32 mouse cellular contexts compared by ENCODE assay signal in genomic region chr17:44364494-44364893, GRCm38 (mm10).
"Had no signal": no experiment of that assay in that cellular context is flagged by ENCODE, and none has a peak within 500 bp of the region (broad histone marks: within the 10 kb centered on the region; RNA-seq: fewer than 3 reads in every experiment).

No protein-coding gene starts in this region.

- H3K27ac ChIP-seq: limb, embryonic 10.5 days; limb, embryonic 12.5 days; limb, embryonic 13.5 days; limb, embryonic 15.5 days; liver, embryonic 12.5 days; liver, embryonic 13.5 days; liver, embryonic 14.5 days; liver, embryonic 15.5 days; lung, embryonic 15.5 days; macrophage; midbrain, embryonic 10.5 days; midbrain, embryonic 12.5 days; midbrain, embryonic 13.5 days; midbrain, embryonic 15.5 days; neural tube, embryonic 12.5 days had no signal

- ATAC-seq: liver, embryonic 12.5 days; liver, postnatal 0 days; lung, postnatal 0 days; midbrain, embryonic 13.5 days; midbrain, embryonic 15.5 days; midbrain, embryonic 16.5 days had no signal

- DNase-seq: left cerebral cortex, postnatal 4 days; liver; liver, embryonic 13.5 days; liver, postnatal 0 days; lung, adult 18-20 months; lung, adult 2 months; lung, embryonic 14.5 days; lung, postnatal 10 days; lung, postnatal 14 days; lung, postnatal 36 days; lung, postnatal 4 days; midbrain, embryonic 14.5 days had no signal

- H3K27me3 ChIP-seq: limb, embryonic 12.5 days; limb, embryonic 15.5 days; liver, embryonic 12.5 days; liver, embryonic 13.5 days; liver, embryonic 15.5 days; lung, embryonic 15.5 days; megakaryocyte, embryonic 14.5 days; midbrain, embryonic 12.5 days; midbrain, embryonic 13.5 days; midbrain, embryonic 15.5 days; neural tube, embryonic 12.5 days had no signal

- H3K36me3 ChIP-seq: limb, embryonic 10.5 days; limb, embryonic 12.5 days; limb, embryonic 13.5 days; limb, embryonic 15.5 days; liver, embryonic 12.5 days; liver, embryonic 13.5 days; liver, embryonic 15.5 days; lung, embryonic 15.5 days; midbrain, embryonic 10.5 days; midbrain, embryonic 12.5 days; midbrain, embryonic 13.5 days; midbrain, embryonic 15.5 days; neural tube, embryonic 12.5 days had no signal

- H3K9ac ChIP-seq: limb, embryonic 12.5 days; limb, embryonic 13.5 days; limb, embryonic 15.5 days; liver, embryonic 12.5 days; liver, embryonic 13.5 days; liver, embryonic 14.5 days; liver, embryonic 15.5 days; liver, postnatal 0 days; lung, embryonic 14.5 days; lung, embryonic 15.5 days; midbrain, embryonic 12.5 days; midbrain, embryonic 13.5 days; midbrain, embryonic 15.5 days; neural tube, embryonic 12.5 days had no signal

- H3K9me3 ChIP-seq: limb, embryonic 10.5 days; limb, embryonic 13.5 days; limb, embryonic 15.5 days; liver, embryonic 12.5 days; liver, embryonic 13.5 days; liver, embryonic 15.5 days; lung, embryonic 15.5 days; megakaryocyte, embryonic 14.5 days; midbrain, embryonic 13.5 days; midbrain, embryonic 15.5 days; neural tube, embryonic 12.5 days had no signal

- H3K4me1 ChIP-seq: liver, embryonic 12.5 days; liver, embryonic 13.5 days; liver, embryonic 15.5 days; lung, embryonic 15.5 days; megakaryocyte, embryonic 14.5 days; midbrain, embryonic 10.5 days; midbrain, embryonic 12.5 days; midbrain, embryonic 13.5 days; midbrain, embryonic 15.5 days; neural tube, embryonic 12.5 days had no signal

- H3K4me3 ChIP-seq: limb, embryonic 10.5 days; limb, embryonic 12.5 days; limb, embryonic 13.5 days; limb, embryonic 15.5 days; liver, embryonic 12.5 days; liver, embryonic 13.5 days; liver, embryonic 15.5 days; lung, embryonic 15.5 days; megakaryocyte, embryonic 14.5 days; midbrain, embryonic 10.5 days; midbrain, embryonic 12.5 days; midbrain, embryonic 13.5 days; midbrain, embryonic 15.5 days; myocyte; neural tube, embryonic 12.5 days had no signal

- H3K4me2 ChIP-seq: limb, embryonic 12.5 days; limb, embryonic 13.5 days; limb, embryonic 15.5 days; liver, embryonic 11.5 days; liver, embryonic 12.5 days; liver, embryonic 13.5 days; liver, embryonic 15.5 days; lung, embryonic 14.5 days; lung, embryonic 15.5 days; midbrain, embryonic 11.5 days; midbrain, embryonic 12.5 days; midbrain, embryonic 13.5 days; midbrain, embryonic 15.5 days; neural tube, embryonic 12.5 days had no signal
